Mouse (Mus musculus): ENCODE results near the gene Ufl1. TPM values are rescaled to one million over a fixed set of nuclear protein-coding genes. Genes with fewer than 3 reads are reported as not detected.

Gene Ufl1
- total RNA-seq, 2 experiments from 2014 or later: 25.2 to 28.7 TPM

Other genes starting within 250 kb of the Ufl1 start
- gene Fhl5, start 38.9 kb downstream of the Ufl1 start, total RNA-seq (2021): 1 to 10 TPM in 1 of 2 experiments, under 1 TPM in 1; 0.83 to 1.3 TPM

Measured in adrenal gland, adult 18-20 months (tissue).